Mouse (Mus musculus): ENCODE measurements around the gene Stk35. TPM values are rescaled to one million over a fixed set of nuclear protein-coding genes. Genes with fewer than 3 reads are reported as not detected.

Stk35 gene
- total and polyA plus RNA-seq, 3 experiments = 10.4 to 22.9 (median 10.9) TPM

- DNase-seq (ENCODE audit: low spot score) (no peak), ATAC-seq (ENCODE audit: extremely low read depth, insufficient number of reproducible peaks, low FRiP score, poor library complexity, severe bottlenecking) (no peak)
- Histone ChIP-seq H3K4me1 (ENCODE audit: insufficient read depth, low read depth, low read length) (peaks cover 24% of the 10 kb centered on the region; the same call in 1 of the 2 replicates), H3K27me3 (ENCODE audit: insufficient read depth, low read length) (no peaks in the 10 kb centered on the region), H3K4me3 (ENCODE audit: low read depth, low read length) (no peak overlapping the region), H3K36me3 (replicated peaks) (peaks cover 94% of the 10 kb centered on the region), H3K9me3 (replicated peaks) (no peaks in the 10 kb centered on the region)
- TF ChIP-seq GATA1 (IDR thresholded peaks at IDR 0.05; ENCODE audit: borderline replicate concordance, low read length) (no peak), TAL1 (conservative IDR thresholded peaks at IDR 0.05; ENCODE audit: low read depth, low read length) (no peak), GATA2 (IDR thresholded peaks at IDR 0.05; ENCODE audit: borderline replicate concordance, low read depth, low read length) (no peak), POLR2AphosphoS5 (IDR thresholded peaks at IDR 0.05; ENCODE audit: insufficient replicate concordance, low read depth, low read length) (no peak), CTCF (IDR thresholded peaks at IDR 0.05; ENCODE audit: low read depth, low read length) (no peak)
These were observed 17.4 kb downstream of the Stk35 start for GRCm38 (mm10) chr2:129817603-129818257.

DNA sequence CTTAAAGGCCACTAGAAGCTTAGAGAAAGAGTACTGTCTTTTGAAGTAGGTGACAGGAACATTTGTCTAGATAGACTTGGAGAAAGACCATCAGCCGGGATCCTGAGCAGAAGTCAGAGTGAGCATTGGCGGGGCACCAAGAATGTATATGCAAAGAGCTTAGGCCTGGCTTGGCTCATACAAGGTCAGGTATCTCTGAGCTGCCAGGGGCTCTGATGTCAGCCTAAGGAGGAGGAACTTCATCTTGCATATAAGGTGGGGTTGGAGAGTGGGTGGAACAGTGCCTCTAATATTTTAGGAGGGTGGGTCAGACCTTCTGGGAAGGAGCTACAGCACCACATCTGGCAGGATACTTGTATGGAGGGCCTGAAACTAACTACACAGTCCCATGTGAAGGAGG is 18.6 kb downstream of the Stk35 start:
- DNase-seq (ENCODE audit: low spot score) = no peak
- no peak for ATAC-seq (ENCODE audit: extremely low read depth, insufficient number of reproducible peaks, low FRiP score, poor library complexity, severe bottlenecking)
- H3K36me3 ChIP-seq (replicated peaks) = peaks cover 95% of the 10 kb centered on the region
- H3K4me3 ChIP-seq (ENCODE audit: low read depth, low read length) = no peak overlapping the region
- H3K27me3 ChIP-seq (ENCODE audit: insufficient read depth, low read length) = no peaks in the 10 kb centered on the region
- TF ChIP-seq POLR2AphosphoS5 (IDR thresholded peaks at IDR 0.05; ENCODE audit: insufficient replicate concordance, low read depth, low read length) (no peak), CTCF (IDR thresholded peaks at IDR 0.05; ENCODE audit: low read depth, low read length) (no peak), GATA1 (IDR thresholded peaks at IDR 0.05; ENCODE audit: borderline replicate concordance, low read length) (no peak), GATA2 (IDR thresholded peaks at IDR 0.05; ENCODE audit: borderline replicate concordance, low read depth, low read length) (no peak), TAL1 (conservative IDR thresholded peaks at IDR 0.05; ENCODE audit: low read depth, low read length) (no peak)
- H3K9me3 ChIP-seq (replicated peaks) = no peaks in the 10 kb centered on the region
- peaks cover 23% of the 10 kb centered on the region; the same call in 1 of the 2 replicates for H3K4me1 ChIP-seq (ENCODE audit: insufficient read depth, low read depth, low read length)

GRCm38 (mm10) chr2:129819531-129819930 is 19.2 kb downstream of the Stk35 start:
- peaks cover 96% of the 10 kb centered on the region for H3K36me3 ChIP-seq (replicated peaks)
- DNase-seq (ENCODE audit: low spot score) (no peak), ATAC-seq (ENCODE audit: extremely low read depth, insufficient number of reproducible peaks, low FRiP score, poor library complexity, severe bottlenecking) (no peak)
- peaks cover 20% of the 10 kb centered on the region; the same call in 1 of the 2 replicates for H3K4me1 ChIP-seq (ENCODE audit: insufficient read depth, low read depth, low read length)
- no peaks in the 10 kb centered on the region for H3K9me3 ChIP-seq (replicated peaks)
- no peaks in the 10 kb centered on the region for H3K27me3 ChIP-seq (ENCODE audit: insufficient read depth, low read length)
- H3K4me3 ChIP-seq (ENCODE audit: low read depth, low read length) = no peak overlapping the region
- no peak for TF ChIP-seq TAL1 (conservative IDR thresholded peaks at IDR 0.05; ENCODE audit: low read depth, low read length)
- TF ChIP-seq GATA2 (IDR thresholded peaks at IDR 0.05; ENCODE audit: borderline replicate concordance, low read depth, low read length) = no peak
- no peak for TF ChIP-seq CTCF (IDR thresholded peaks at IDR 0.05; ENCODE audit: low read depth, low read length)
- TF ChIP-seq POLR2AphosphoS5 (IDR thresholded peaks at IDR 0.05; ENCODE audit: insufficient replicate concordance, low read depth, low read length) = no peak
- no peak for TF ChIP-seq GATA1 (IDR thresholded peaks at IDR 0.05; ENCODE audit: borderline replicate concordance, low read length)

- Histone ChIP-seq H3K27me3 (ENCODE audit: insufficient read depth, low read length) (no peaks in the 10 kb centered on the region), H3K4me1 (ENCODE audit: insufficient read depth, low read depth, low read length) (peaks cover 20% of the 10 kb centered on the region; the same call in 1 of the 2 replicates), H3K9me3 (replicated peaks) (no peaks in the 10 kb centered on the region), H3K4me3 (ENCODE audit: low read depth, low read length) (no peak overlapping the region), H3K36me3 (replicated peaks) (peaks cover 92% of the 10 kb centered on the region)
- no peak for ATAC-seq (ENCODE audit: extremely low read depth, insufficient number of reproducible peaks, low FRiP score, poor library complexity, severe bottlenecking)
- DNase-seq (ENCODE audit: low spot score) = no peak
- TF ChIP-seq GATA1 (IDR thresholded peaks at IDR 0.05; ENCODE audit: borderline replicate concordance, low read length) (no peak), CTCF (IDR thresholded peaks at IDR 0.05; ENCODE audit: low read depth, low read length) (no peak), GATA2 (IDR thresholded peaks at IDR 0.05; ENCODE audit: borderline replicate concordance, low read depth, low read length) (no peak)
These were observed 19.6 kb downstream of the Stk35 start for GRCm38 (mm10) chr2:129819951-129820350.

- DNase-seq (ENCODE audit: low spot score) = no peak
- peaks cover 88% of the 10 kb centered on the region for H3K36me3 ChIP-seq (replicated peaks)
- H3K9me3 ChIP-seq (replicated peaks) = no peaks in the 10 kb centered on the region
- no peak for ATAC-seq (ENCODE audit: extremely low read depth, insufficient number of reproducible peaks, low FRiP score, poor library complexity, severe bottlenecking)
- no peaks in the 10 kb centered on the region for H3K27me3 ChIP-seq (ENCODE audit: insufficient read depth, low read length)
- no peak overlapping the region for H3K4me3 ChIP-seq (ENCODE audit: low read depth, low read length)
- TF ChIP-seq TAL1 (conservative IDR thresholded peaks at IDR 0.05; ENCODE audit: low read depth, low read length) (no peak), CTCF (IDR thresholded peaks at IDR 0.05; ENCODE audit: low read depth, low read length) (no peak), GATA1 (IDR thresholded peaks at IDR 0.05; ENCODE audit: borderline replicate concordance, low read length) (no peak), POLR2AphosphoS5 (IDR thresholded peaks at IDR 0.05; ENCODE audit: insufficient replicate concordance, low read depth, low read length) (no peak), GATA2 (IDR thresholded peaks at IDR 0.05; ENCODE audit: borderline replicate concordance, low read depth, low read length) (no peak)
- H3K4me1 ChIP-seq (ENCODE audit: insufficient read depth, low read depth, low read length) = peaks cover 20% of the 10 kb centered on the region; the same call in 1 of the 2 replicates
These were observed 20.7 kb downstream of the Stk35 start for GRCm38 (mm10) chr2:129821021-129821420.

DNA sequence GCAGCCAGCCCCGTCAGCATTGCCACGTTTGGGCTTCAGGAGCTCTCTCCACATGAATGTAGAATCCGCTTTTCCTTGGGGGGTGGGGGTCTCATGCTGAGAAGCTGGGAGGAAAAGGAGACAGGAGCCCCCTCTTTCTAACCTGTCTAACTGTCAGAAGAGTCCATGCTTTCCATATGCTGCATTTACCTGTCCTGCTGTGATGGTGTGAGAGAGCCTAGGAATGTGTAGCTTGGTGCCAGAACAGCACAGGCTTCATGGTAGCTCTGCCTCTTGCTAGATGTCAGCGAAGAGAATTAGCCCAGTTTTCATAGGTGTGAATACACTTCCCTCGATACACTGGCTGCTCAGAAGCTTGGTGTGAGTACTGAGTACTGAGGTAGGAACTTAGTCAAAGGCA is 21.3 kb downstream of the Stk35 start:
- DNase-seq (ENCODE audit: low spot score) (no peak), ATAC-seq (ENCODE audit: extremely low read depth, insufficient number of reproducible peaks, low FRiP score, poor library complexity, severe bottlenecking) (no peak)
- Histone ChIP-seq H3K27me3 (ENCODE audit: insufficient read depth, low read length) (no peaks in the 10 kb centered on the region), H3K9me3 (replicated peaks) (no peaks in the 10 kb centered on the region), H3K36me3 (replicated peaks) (peaks cover 88% of the 10 kb centered on the region), H3K4me1 (ENCODE audit: insufficient read depth, low read depth, low read length) (peaks cover 18% of the 10 kb centered on the region; the same call in 1 of the 2 replicates), H3K4me3 (ENCODE audit: low read depth, low read length) (no peak overlapping the region)
- no peak for TF ChIP-seq GATA1 (IDR thresholded peaks at IDR 0.05; ENCODE audit: borderline replicate concordance, low read length)
- no peak for TF ChIP-seq TAL1 (conservative IDR thresholded peaks at IDR 0.05; ENCODE audit: low read depth, low read length)
- no peak for TF ChIP-seq POLR2AphosphoS5 (IDR thresholded peaks at IDR 0.05; ENCODE audit: insufficient replicate concordance, low read depth, low read length)
- TF ChIP-seq CTCF (IDR thresholded peaks at IDR 0.05; ENCODE audit: low read depth, low read length) = no peak
- TF ChIP-seq GATA2 (IDR thresholded peaks at IDR 0.05; ENCODE audit: borderline replicate concordance, low read depth, low read length) = no peak

Measured in G1E (cell line).